Mouse (Mus musculus): ENCODE results near the gene Ergic1. TPM values are rescaled to one million over a fixed set of nuclear protein-coding genes. Genes with fewer than 3 reads are reported as not detected.

Gene Ergic1
- polyA plus RNA-seq, 1 experiment, result 26.5 TPM

DNA sequence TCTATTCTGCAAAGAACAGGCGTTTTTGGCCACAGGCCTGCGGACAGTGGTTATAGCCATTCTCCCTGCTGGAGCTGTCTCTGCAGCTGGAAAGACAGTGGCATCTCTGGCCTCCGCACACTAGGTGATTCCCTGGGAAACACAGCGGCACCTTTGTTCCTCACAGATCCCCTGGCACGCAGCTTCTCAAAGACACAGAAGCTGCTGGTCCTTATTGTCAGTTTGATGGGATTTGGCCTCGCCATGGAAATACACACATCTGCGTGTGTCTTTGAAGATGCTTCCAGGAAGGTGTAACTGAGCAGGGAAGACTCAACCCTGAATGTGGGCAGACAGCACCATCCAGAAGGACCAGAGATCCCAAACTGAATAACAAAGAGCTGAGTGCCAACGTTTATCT is 42.0 kb downstream of the Ergic1 start:
- Histone ChIP-seq H3K9me3 (no peaks in the 10 kb centered on the region), H3K4me3 (replicated peaks) (no peak overlapping the region), H3K36me3 (replicated peaks; ENCODE audit: low read length) (peaks cover 37% of the 10 kb centered on the region), H3K27me3 (replicated peaks) (no peaks in the 10 kb centered on the region), H3K4me1 (peaks cover 96% of the 10 kb centered on the region)
- no peak for TF ChIP-seq FLI1 (IDR thresholded peaks at IDR 0.05; ENCODE audit: low read length)
- TF ChIP-seq GATA1 (IDR thresholded peaks at IDR 0.05; ENCODE audit: borderline replicate concordance, low read length), result no peak

DNA sequence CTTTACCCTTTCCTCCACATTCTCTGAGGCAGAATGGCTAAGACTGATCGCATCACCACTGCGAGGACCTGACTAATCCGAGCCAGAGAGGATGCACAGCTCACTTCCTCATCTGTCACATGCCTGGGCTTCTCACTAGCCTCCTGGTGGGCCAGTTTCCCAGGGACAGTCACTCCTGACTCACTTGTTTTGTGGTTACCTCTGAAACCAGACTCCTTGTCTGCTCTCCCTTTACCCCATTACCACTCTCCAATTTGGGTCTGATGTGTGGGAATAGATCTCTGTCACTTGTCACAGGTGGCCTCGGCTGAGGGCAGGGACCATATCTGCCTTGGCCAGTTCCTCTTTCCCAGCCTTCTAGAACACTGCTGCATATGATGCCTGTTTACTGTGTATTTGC is 44.3 kb downstream of the Ergic1 start:
- peaks cover 91% of the 10 kb centered on the region for H3K4me1 ChIP-seq
- H3K27me3 ChIP-seq (replicated peaks), result no peaks in the 10 kb centered on the region
- H3K36me3 ChIP-seq (replicated peaks; ENCODE audit: low read length), result peaks cover 52% of the 10 kb centered on the region
- peak overlapping the region; percentile 51 for H3K4me3 ChIP-seq (replicated peaks)
- H3K9me3 ChIP-seq, result no peaks in the 10 kb centered on the region
- TF ChIP-seq FLI1 (IDR thresholded peaks at IDR 0.05; ENCODE audit: low read length) (no peak), GATA1 (IDR thresholded peaks at IDR 0.05; ENCODE audit: borderline replicate concordance, low read length) (no peak)

DNA sequence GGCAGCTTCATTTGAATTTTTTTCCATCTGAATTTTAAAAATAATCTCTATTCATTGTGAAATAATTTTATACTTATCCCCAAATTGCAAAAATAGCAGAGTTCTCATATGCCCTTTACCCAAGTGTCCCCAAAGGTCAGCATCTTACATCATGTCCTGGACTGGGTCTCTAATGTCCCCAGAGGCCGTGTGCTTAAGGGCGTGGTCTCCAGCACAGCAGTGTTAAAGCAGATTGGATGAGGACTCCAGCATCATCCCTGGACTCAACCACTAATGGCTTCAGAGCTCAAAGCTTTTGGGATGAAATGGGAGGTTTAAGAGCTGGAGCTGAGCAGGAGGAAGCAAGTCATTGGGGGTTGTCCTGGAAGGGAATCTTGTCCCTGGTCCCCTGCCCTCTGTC is 45.2 kb downstream of the Ergic1 start:
- no peaks in the 10 kb centered on the region for H3K9me3 ChIP-seq
- H3K27me3 ChIP-seq (replicated peaks), result no peaks in the 10 kb centered on the region
- H3K36me3 ChIP-seq (replicated peaks; ENCODE audit: low read length), result peaks cover 57% of the 10 kb centered on the region
- H3K4me3 ChIP-seq (replicated peaks), result no peak overlapping the region
- H3K4me1 ChIP-seq, result peaks cover 91% of the 10 kb centered on the region
- TF ChIP-seq GATA1 (IDR thresholded peaks at IDR 0.05; ENCODE audit: borderline replicate concordance, low read length), result no peak
- no peak for TF ChIP-seq FLI1 (IDR thresholded peaks at IDR 0.05; ENCODE audit: low read length)

DNA sequence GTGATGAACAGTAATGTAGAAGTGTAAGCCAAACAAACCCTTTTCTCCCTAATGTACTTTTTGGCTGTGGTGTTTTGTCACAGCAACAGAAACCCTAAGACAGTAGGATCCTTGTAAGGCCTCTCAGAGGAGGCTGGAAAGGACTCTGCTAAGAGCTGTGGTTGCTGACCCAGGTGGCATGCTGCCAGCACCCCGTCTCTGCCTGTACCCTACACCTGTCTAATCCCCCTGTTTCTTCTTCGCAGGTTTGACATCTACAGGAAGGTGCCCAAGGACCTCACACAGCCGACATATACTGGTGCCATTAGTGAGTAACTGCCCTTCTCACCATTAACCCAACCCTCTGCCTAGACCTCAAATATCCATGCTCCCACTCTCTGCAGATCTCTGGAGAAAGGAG is 47.1 kb downstream of the Ergic1 start:
- peaks cover 81% of the 10 kb centered on the region for H3K4me1 ChIP-seq
- no peaks in the 10 kb centered on the region for H3K9me3 ChIP-seq
- H3K36me3 ChIP-seq (replicated peaks; ENCODE audit: low read length), result peaks cover 68% of the 10 kb centered on the region
- TF ChIP-seq GATA1 (IDR thresholded peaks at IDR 0.05; ENCODE audit: borderline replicate concordance, low read length), result no peak
- no peak for TF ChIP-seq FLI1 (IDR thresholded peaks at IDR 0.05; ENCODE audit: low read length)
- H3K27me3 ChIP-seq (replicated peaks), result no peaks in the 10 kb centered on the region
- no peak overlapping the region for H3K4me3 ChIP-seq (replicated peaks)

DNA sequence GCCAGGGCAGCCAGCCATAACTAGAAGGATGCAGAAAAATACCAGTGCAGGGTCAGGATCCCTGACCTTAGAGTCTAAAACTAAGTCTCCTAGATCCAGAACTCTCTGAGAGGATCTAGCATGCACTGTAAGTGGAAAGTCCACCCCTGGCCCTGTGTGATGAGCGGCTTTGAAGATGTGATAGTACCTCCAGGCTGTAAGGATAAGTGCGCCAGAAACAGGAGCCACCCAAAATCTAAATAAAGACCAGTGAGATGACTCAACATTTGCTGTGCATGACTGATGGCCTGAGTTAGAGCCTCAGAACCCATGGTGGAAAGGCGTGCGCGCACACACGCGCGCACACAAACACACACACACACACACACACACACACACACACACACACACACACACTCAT is 47.6 kb downstream of the Ergic1 start:
- no peaks in the 10 kb centered on the region for H3K9me3 ChIP-seq
- H3K27me3 ChIP-seq (replicated peaks), result no peaks in the 10 kb centered on the region
- H3K36me3 ChIP-seq (replicated peaks; ENCODE audit: low read length), result peaks cover 68% of the 10 kb centered on the region
- peaks cover 81% of the 10 kb centered on the region for H3K4me1 ChIP-seq
- TF ChIP-seq FLI1 (IDR thresholded peaks at IDR 0.05; ENCODE audit: low read length) (no peak), GATA1 (IDR thresholded peaks at IDR 0.05; ENCODE audit: borderline replicate concordance, low read length) (no peak)
- no peak overlapping the region for H3K4me3 ChIP-seq (replicated peaks)

DNA sequence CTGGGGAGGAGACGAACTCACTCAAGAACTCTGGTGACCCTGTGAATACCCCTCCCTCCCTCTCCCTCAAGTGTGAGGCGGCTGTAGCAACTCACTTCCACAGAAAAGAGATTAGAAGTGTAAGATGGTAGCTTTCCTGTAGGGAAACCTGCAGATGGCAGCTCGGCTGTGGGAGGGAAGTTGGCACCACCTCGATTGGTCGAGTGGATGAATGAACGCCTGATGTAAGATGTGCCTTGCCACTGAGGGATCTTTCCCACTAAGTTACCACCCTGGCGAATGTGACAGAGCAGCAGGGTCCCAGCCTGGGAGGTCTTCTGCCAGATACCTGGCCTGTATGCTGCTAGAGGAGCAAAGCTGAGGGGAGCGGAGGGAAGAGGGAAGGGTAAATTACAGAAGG is 48.5 kb downstream of the Ergic1 start:
- Histone ChIP-seq H3K36me3 (replicated peaks; ENCODE audit: low read length) (peaks cover 77% of the 10 kb centered on the region), H3K4me1 (peaks cover 81% of the 10 kb centered on the region), H3K4me3 (replicated peaks) (no peak overlapping the region), H3K27me3 (replicated peaks) (no peaks in the 10 kb centered on the region), H3K9me3 (no peaks in the 10 kb centered on the region)
- no peak for TF ChIP-seq FLI1 (IDR thresholded peaks at IDR 0.05; ENCODE audit: low read length)
- no peak for TF ChIP-seq GATA1 (IDR thresholded peaks at IDR 0.05; ENCODE audit: borderline replicate concordance, low read length)

DNA sequence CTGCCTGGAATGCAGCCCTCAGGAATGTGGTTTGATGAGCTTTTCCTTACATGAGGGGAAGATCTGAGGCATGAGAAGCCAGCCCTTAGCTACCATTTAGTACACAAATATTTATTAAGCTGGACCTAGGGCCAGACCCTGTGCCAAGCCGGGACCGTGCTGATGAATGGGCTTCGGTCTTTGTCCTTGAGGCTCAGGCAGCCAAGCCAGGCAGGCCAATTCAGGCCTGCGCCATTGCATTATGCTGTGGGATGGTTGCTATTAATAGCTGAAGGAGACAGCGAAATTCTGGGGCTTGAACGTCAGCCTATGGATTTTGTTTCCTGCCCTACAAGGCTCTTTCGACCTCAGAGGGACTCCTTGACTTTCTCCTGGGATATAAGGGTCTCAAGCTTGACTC is 50.0 kb downstream of the Ergic1 start:
- H3K36me3 ChIP-seq (replicated peaks; ENCODE audit: low read length), result peaks cover 84% of the 10 kb centered on the region
- no peak overlapping the region for H3K4me3 ChIP-seq (replicated peaks)
- H3K4me1 ChIP-seq, result peaks cover 70% of the 10 kb centered on the region

DNA sequence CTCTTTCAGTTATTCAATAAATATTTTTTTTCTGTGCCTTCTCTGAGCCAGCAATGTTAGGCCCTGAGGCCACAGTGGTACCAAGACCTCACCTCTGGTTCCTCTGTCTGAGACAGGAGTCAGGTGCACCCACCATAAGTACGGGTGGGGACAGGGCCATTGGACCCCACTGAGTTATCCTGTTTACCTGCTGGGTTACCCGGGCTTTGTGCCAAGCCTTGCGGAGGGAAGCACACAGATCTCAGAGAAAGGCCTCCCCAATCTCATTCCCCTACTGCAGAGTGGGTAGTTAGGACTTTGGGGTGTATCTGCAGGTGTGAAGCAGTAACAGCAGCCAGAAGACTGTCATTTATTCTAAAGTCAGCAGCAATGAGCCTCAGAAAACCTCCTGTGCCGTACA is 50.6 kb downstream of the Ergic1 start:
- Histone ChIP-seq H3K9me3 (no peaks in the 10 kb centered on the region), H3K4me1 (peaks cover 70% of the 10 kb centered on the region), H3K36me3 (replicated peaks; ENCODE audit: low read length) (peaks cover 85% of the 10 kb centered on the region), H3K4me3 (replicated peaks) (no peak overlapping the region), H3K27me3 (replicated peaks) (no peaks in the 10 kb centered on the region)
- TF ChIP-seq GATA1 (IDR thresholded peaks at IDR 0.05; ENCODE audit: borderline replicate concordance, low read length) (no peak), FLI1 (IDR thresholded peaks at IDR 0.05; ENCODE audit: low read length) (no peak)

More for the DNA sequence above, 50.0 kb downstream of the Ergic1 start:
- TF ChIP-seq FLI1 (IDR thresholded peaks at IDR 0.05; ENCODE audit: low read length) (no peak), GATA1 (IDR thresholded peaks at IDR 0.05; ENCODE audit: borderline replicate concordance, low read length) (no peak)
- H3K9me3 ChIP-seq, result no peaks in the 10 kb centered on the region
- H3K27me3 ChIP-seq (replicated peaks), result no peaks in the 10 kb centered on the region

DNA sequence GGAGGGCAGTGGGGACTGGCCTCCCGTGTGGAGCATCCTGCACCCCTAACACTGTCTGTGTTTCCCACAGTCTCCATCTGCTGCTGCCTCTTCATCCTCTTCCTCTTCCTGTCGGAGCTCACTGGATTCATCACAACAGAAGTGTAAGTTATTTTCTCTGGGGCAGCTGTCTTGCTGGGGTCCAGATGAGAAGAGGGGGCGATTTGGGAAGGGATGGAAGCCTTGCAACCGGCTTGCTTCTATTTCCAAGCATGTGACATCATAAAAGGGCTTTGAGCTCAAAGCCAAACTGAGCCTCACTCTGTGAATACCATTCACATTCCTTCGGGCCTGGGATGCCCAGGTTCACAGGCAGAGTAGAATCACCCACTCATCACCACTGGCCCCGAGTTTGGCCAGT is 53.0 kb downstream of the Ergic1 start:
- TF ChIP-seq FLI1 (IDR thresholded peaks at IDR 0.05; ENCODE audit: low read length) (no peak), GATA1 (IDR thresholded peaks at IDR 0.05; ENCODE audit: borderline replicate concordance, low read length) (no peak)
- Histone ChIP-seq H3K27me3 (replicated peaks) (no peaks in the 10 kb centered on the region), H3K4me1 (peaks cover 61% of the 10 kb centered on the region), H3K9me3 (no peaks in the 10 kb centered on the region), H3K4me3 (replicated peaks) (no peak overlapping the region), H3K36me3 (replicated peaks; ENCODE audit: low read length) (peaks cover 89% of the 10 kb centered on the region)

DNA sequence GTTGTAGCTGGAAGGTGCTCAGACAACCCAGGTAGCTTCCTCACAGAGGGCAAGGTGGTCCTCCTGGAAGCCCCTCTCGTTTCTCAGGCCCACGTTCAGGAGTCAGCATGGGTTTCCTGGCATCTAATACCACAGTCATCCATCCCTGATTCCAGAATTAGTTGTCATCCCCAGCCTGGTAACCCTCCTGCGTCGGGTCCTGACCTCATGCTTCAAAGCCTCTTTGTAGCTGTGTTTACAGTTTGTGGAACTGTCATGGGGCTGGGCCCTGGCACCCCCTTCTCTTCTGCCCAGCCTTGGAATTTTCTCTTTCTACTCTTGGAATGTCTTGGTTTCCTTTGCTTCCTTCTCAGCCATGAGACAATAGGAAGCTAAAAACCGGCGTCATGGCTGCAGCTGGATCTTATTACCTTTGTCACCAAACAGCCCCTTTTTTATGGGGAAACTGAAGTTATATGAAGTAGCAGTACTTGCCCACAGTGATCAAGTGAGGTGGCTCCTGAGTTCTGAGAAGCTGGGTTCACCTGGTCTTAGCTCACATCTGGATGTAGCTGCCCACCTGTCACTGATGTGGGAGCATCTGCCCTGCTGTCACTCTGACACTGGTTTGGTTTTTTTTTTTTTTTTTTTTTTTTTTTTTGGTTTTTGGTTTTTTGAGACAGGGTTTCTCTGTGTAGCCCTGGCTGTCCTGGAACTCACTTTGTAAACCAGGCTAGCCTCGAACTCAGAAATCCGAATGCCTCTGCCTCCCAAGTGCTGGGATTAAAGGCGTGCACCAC is 53.6 kb downstream of the Ergic1 start:
- TF ChIP-seq FLI1 (IDR thresholded peaks at IDR 0.05; ENCODE audit: low read length) (no peak), GATA1 (IDR thresholded peaks at IDR 0.05; ENCODE audit: borderline replicate concordance, low read length) (no peak)

More for the DNA sequence above, 53.6 kb downstream of the Ergic1 start:
- H3K4me3 ChIP-seq (replicated peaks), result no peak overlapping the region
- H3K27me3 ChIP-seq (replicated peaks), result no peaks in the 10 kb centered on the region
- peaks cover 64% of the 10 kb centered on the region for H3K4me1 ChIP-seq
- H3K36me3 ChIP-seq (replicated peaks; ENCODE audit: low read length), result peaks cover 89% of the 10 kb centered on the region
- no peaks in the 10 kb centered on the region for H3K9me3 ChIP-seq
